Mouse (Mus musculus) myocyte (in vitro differentiated cells): ENCODE results near the gene Sirpa.

Source experiments
- CEBPB ChIP-seq: IDR thresholded peaks from 2 replicates; pipeline ENCODE4 v1.6.1; 2011; ENCODE audit warnings: mild to moderate bottlenecking, moderate library complexity; ENCODE audit not compliant: poor library complexity, insufficient read depth, severe bottlenecking
- E2F4 ChIP-seq: IDR thresholded peaks from one replicate; pipeline ENCODE4 v1.6.1; 2011; ENCODE audit warnings: mild to moderate bottlenecking, control low read depth, moderate library complexity; ENCODE audit not compliant: insufficient read depth
- MAX ChIP-seq: IDR thresholded peaks from one replicate; pipeline ENCODE4 v1.6.1; 2011; ENCODE audit warnings: low read depth, mild to moderate bottlenecking, control low read depth
- MYOD1 ChIP-seq, 3 experiments: IDR thresholded peaks; one replicate each; pipeline ENCODE4 v1.6.1; 2011; ENCODE audit warnings: control low read depth in 2 of 3, low read depth in 2 of 3, mild to moderate bottlenecking in 2 of 3, moderate library complexity in 1 of 3; ENCODE audit not compliant: insufficient read length in 2 of 3, control insufficient read depth in 1 of 3
- POLR2A ChIP-seq: IDR thresholded peaks from one replicate; pipeline ENCODE4 v1.6.1; 2011; ENCODE audit warnings: low read depth, mild to moderate bottlenecking, control low read depth, moderate library complexity; ENCODE audit not compliant: insufficient read length
- POLR2AphosphoS2 ChIP-seq: IDR thresholded peaks from one replicate; pipeline ENCODE4 v1.6.1; 2011; ENCODE audit warnings: low read depth, control low read depth; ENCODE audit not compliant: insufficient read length
- REST ChIP-seq: IDR thresholded peaks from one replicate; pipeline ENCODE4 v1.6.1; 2011; ENCODE audit warnings: mild to moderate bottlenecking, control low read depth, moderate library complexity; ENCODE audit not compliant: insufficient read depth, insufficient read length
- SRF ChIP-seq: IDR thresholded peaks from one replicate; pipeline ENCODE4 v1.6.1; 2011; ENCODE audit warnings: low read depth; ENCODE audit not compliant: control insufficient read depth, insufficient read length
- TCF12 ChIP-seq: IDR thresholded peaks from one replicate; pipeline ENCODE4 v1.6.1; 2011; ENCODE audit warnings: mild to moderate bottlenecking, control low read depth; ENCODE audit not compliant: poor library complexity, insufficient read depth, severe bottlenecking
- TCF3 ChIP-seq: IDR thresholded peaks from one replicate; pipeline ENCODE4 v1.6.1; 2011; ENCODE audit warnings: low read depth, control low read depth; ENCODE audit not compliant: insufficient read length
- USF1 ChIP-seq: IDR thresholded peaks from one replicate; pipeline ENCODE4 v1.6.1; 2011; ENCODE audit warnings: low read depth, mild to moderate bottlenecking, control low read depth, moderate library complexity

- no peak for TF ChIP-seq E2F4
- no peak for TF ChIP-seq SRF
- TF ChIP-seq TCF12, result no peak
- TF ChIP-seq CEBPB, result no peak
- no peak for TF ChIP-seq POLR2A
- no peak for TF ChIP-seq TCF3
- no peak for TF ChIP-seq MAX
- no peak for TF ChIP-seq MYOD1 (IDR thresholded peaks at IDR 0.05; ENCODE audit: control insufficient read depth in 1 of 3, insufficient read length in 2 of 3, low read depth in 2 of 3)
- TF ChIP-seq REST, result no peak
- TF ChIP-seq POLR2AphosphoS2, result no peak
- TF ChIP-seq USF1, result no peak
Measured at GRCm38 (mm10) chr2:129660020-129660419, 67.4 kb downstream of the Sirpa start.
